Mouse (Mus musculus) heart, postnatal 0 days (tissue): ENCODE data around the gene B3galt2.

Experiments used
- CTCF ChIP-seq: IDR thresholded peaks from 2 replicates; pipeline ENCODE4 v1.5.1; 2016; ENCODE audit warnings: antibody characterized with exemption, control low read depth, low read depth
- EP300 ChIP-seq: IDR thresholded peaks from 2 replicates; pipeline ENCODE4 v1.6.1; 2016; ENCODE audit warnings: antibody characterized with exemption, low read depth

DNA sequence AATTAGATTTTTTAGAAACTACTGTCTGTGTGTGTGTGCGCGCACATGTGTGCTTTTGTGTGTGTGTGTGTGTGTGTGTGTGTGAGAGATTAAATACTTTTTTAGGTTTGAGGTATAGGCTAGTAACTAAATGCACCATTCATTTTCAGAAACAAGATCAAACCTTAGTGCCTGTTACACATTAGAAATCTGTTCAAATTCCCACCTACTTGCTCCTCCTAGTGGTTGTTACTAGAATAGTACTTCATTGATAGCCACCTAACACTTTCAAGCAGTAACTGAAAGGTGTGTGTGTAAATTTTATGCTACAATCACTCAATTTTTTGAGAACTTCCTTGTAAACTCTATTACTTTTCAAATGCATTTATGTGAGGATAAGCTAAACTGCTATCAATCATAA is 3.8 kb downstream of the B3galt2 start:
- TF ChIP-seq CTCF (peak; percentile 73), EP300 (no peak)
